Mouse (Mus musculus) hindbrain, embryonic 16.5 days (tissue): Measurements from ENCODE around the gene Pacs2. TPM values are rescaled to one million over a fixed set of nuclear protein-coding genes. Genes with fewer than 3 reads are reported as not detected.

ENCODE experiments used
- ATAC-seq: fragments of 200-750 bp; cut with Nextera tagmentation; 2 replicates; pipeline ENCODE4 v1.8.0; 2017; ENCODE audit warnings: moderate TSS enrichment, moderate library complexity
- H3K27ac ChIP-seq: fragments of 300-500 bp; sonication (generic); 2 replicates; pipeline ENCODE4 v1.5.1; 2014; ENCODE audit warnings: low read depth, mild to moderate bottlenecking, control low read depth, low read length, moderate library complexity
- H3K27me3 ChIP-seq: fragments of 300-500 bp; sonication (generic); replicated peaks from 2 replicates; pipeline ENCODE4 v1.6.1; 2014; ENCODE audit warnings: low read length; ENCODE audit not compliant: control insufficient read depth, insufficient read depth
- H3K36me3 ChIP-seq: fragments of 300-500 bp; sonication (generic); 2 replicates; pipeline ENCODE4 v1.6.1; 2014; ENCODE audit warnings: mild to moderate bottlenecking, low read length, moderate library complexity, mixed read lengths; ENCODE audit not compliant: control insufficient read depth, insufficient read depth
- H3K4me1 ChIP-seq: fragments of 300-500 bp; sonication (generic); 2 replicates; pipeline ENCODE4 v1.6.1; 2014; ENCODE audit warnings: low read depth, low read length; ENCODE audit not compliant: control insufficient read depth, insufficient read depth
- H3K4me2 ChIP-seq: fragments of 300-500 bp; sonication (generic); 2 replicates; pipeline ENCODE4 v1.6.1; 2014; ENCODE audit warnings: mild to moderate bottlenecking, low read length, control low read depth, moderate library complexity
- H3K4me3 ChIP-seq: fragments of 300-500 bp; sonication (generic); 2 replicates; pipeline ENCODE4 v1.5.1; 2014; ENCODE audit warnings: mild to moderate bottlenecking, low read length, control low read depth, moderate library complexity
- H3K9ac ChIP-seq: fragments of 300-500 bp; sonication (generic); 2 replicates; pipeline ENCODE4 v1.6.1; 2014; ENCODE audit warnings: low read depth, mild to moderate bottlenecking, control low read depth, low read length, moderate library complexity
- H3K9me3 ChIP-seq: fragments of 300-500 bp; sonication (generic); 2 replicates; pipeline ENCODE4 v1.6.1; 2014; ENCODE audit warnings: mild to moderate bottlenecking, low read length, moderate library complexity; ENCODE audit not compliant: control insufficient read depth
- WGBS: fragments of 180-500 bp; shearing (Covaris S2); extraction: QIAGEN DNeasy Blood & Tissue Kit; methylation state at CpG from one replicate; pipeline ENCODE4 v1.1.7; 2014; 5-methylcytosine and 5-hydroxymethylcytosine counted together
- polyA plus RNA-seq: library from polyadenylated mRNA; unstranded; fragments of >200 nt; fragmentation: Nextera tagmentation; extraction: Ambion mirVana; gene quantifications from 2 replicates; pipeline ENCODE4 v1.2.1, GENCODE M21; 2015

Gene Pacs2
- polyA plus RNA-seq, 1 experiment from 2014 or later = 20.4 TPM

GRCm38 (mm10) chr12:113030993-113031392 lies 16.7 kb downstream of the Pacs2 start:
- 86% methylated on average over 9 of the region's 9 CpGs for WGBS
- H3K27ac ChIP-seq = 0 out of 2 replicates have a peak overlapping the region, but pooled peaks have one; percentile 18
- no peak for ATAC-seq
- H3K4me3 ChIP-seq = no peak overlapping the region
- no peak overlapping the region for H3K9ac ChIP-seq
- no peak overlapping the region for H3K4me2 ChIP-seq
- H3K36me3 ChIP-seq = no peaks in the 10 kb centered on the region
- H3K9me3 ChIP-seq = no peaks in the 10 kb centered on the region
- peaks cover 27% of the 10 kb centered on the region for H3K4me1 ChIP-seq
- no peaks in the 10 kb centered on the region for H3K27me3 ChIP-seq

GRCm38 (mm10) chr12:113031441-113031840 lies 17.1 kb downstream of the Pacs2 start:
- Histone ChIP-seq H3K9me3 (no peaks in the 10 kb centered on the region), H3K4me1 (peaks cover 27% of the 10 kb centered on the region), H3K36me3 (no peaks in the 10 kb centered on the region), H3K4me3 (no peak overlapping the region), H3K27me3 (no peaks in the 10 kb centered on the region), H3K27ac (no peak overlapping the region), H3K4me2 (no peak overlapping the region), H3K9ac (no peak overlapping the region)
- WGBS = 90% methylated on average over 6 of the region's 6 CpGs
- ATAC-seq = no peak

GRCm38 (mm10) chr12:113032296-113033250 lies 18.3 kb downstream of the Pacs2 start:
- Histone ChIP-seq H3K27ac (peak overlapping the region; percentile 48; the same call in 1 of the 2 replicates), H3K4me1 (peaks cover 25% of the 10 kb centered on the region), H3K27me3 (no peaks in the 10 kb centered on the region), H3K9ac (peak overlapping the region; percentile 8; the same call in 1 of the 2 replicates), H3K36me3 (no peaks in the 10 kb centered on the region), H3K9me3 (no peaks in the 10 kb centered on the region), H3K4me2 (no peak overlapping the region), H3K4me3 (no peak overlapping the region)
- 57% methylated on average over 11 of the region's 11 CpGs for WGBS
- peak; percentile 54; the same call in 1 of the 2 replicates for ATAC-seq

- no peaks in the 10 kb centered on the region for H3K27me3 ChIP-seq
These were observed 20.8 kb downstream of the Pacs2 start for GRCm38 (mm10) chr12:113035093-113035492.

GRCm38 (mm10) chr12:113036996-113037395 lies 22.7 kb downstream of the Pacs2 start:
- H3K4me2 ChIP-seq = no peak overlapping the region
- H3K27ac ChIP-seq = no peak overlapping the region
- H3K9me3 ChIP-seq = no peaks in the 10 kb centered on the region
- WGBS = 91% methylated on average over 4 of the region's 4 CpGs
- no peak for ATAC-seq
- peaks cover 31% of the 10 kb centered on the region for H3K4me1 ChIP-seq
- H3K9ac ChIP-seq = no peak overlapping the region
- no peak overlapping the region for H3K4me3 ChIP-seq
- no peaks in the 10 kb centered on the region for H3K36me3 ChIP-seq
- H3K27me3 ChIP-seq = no peaks in the 10 kb centered on the region

More at GRCm38 (mm10) chr12:113035093-113035492, 20.8 kb downstream of the Pacs2 start:
- no peak overlapping the region for H3K4me3 ChIP-seq
- no peak overlapping the region for H3K9ac ChIP-seq
- no peak overlapping the region for H3K27ac ChIP-seq
- no peaks in the 10 kb centered on the region for H3K9me3 ChIP-seq
- peaks cover 14% of the 10 kb centered on the region for H3K4me1 ChIP-seq
- no peaks in the 10 kb centered on the region for H3K36me3 ChIP-seq
- no peak overlapping the region for H3K4me2 ChIP-seq
- 85% methylated on average over 2 of the region's 2 CpGs for WGBS
- no peak for ATAC-seq

GRCm38 (mm10) chr12:113038414-113038813 lies 24.1 kb downstream of the Pacs2 start:
- Histone ChIP-seq H3K9me3 (no peaks in the 10 kb centered on the region), H3K4me1 (peaks cover 20% of the 10 kb centered on the region), H3K36me3 (no peaks in the 10 kb centered on the region), H3K4me3 (no peak overlapping the region), H3K9ac (no peak overlapping the region), H3K4me2 (no peak overlapping the region), H3K27me3 (no peaks in the 10 kb centered on the region), H3K27ac (no peak overlapping the region)
- ATAC-seq = no peak
- WGBS = 96% methylated on average over 4 of the region's 4 CpGs

- no peaks in the 10 kb centered on the region for H3K27me3 ChIP-seq
- H3K4me3 ChIP-seq = no peak overlapping the region
- H3K27ac ChIP-seq = peak overlapping the region; percentile 80
- WGBS = 41% methylated on average over 15 of the region's 15 CpGs
- peaks cover 19% of the 10 kb centered on the region for H3K4me1 ChIP-seq
- H3K4me2 ChIP-seq = peak overlapping the region; percentile 32
- H3K9ac ChIP-seq = peak overlapping the region; percentile 25
- no peaks in the 10 kb centered on the region for H3K9me3 ChIP-seq
- peaks cover 14% of the 10 kb centered on the region for H3K36me3 ChIP-seq
- peak; percentile 90 for ATAC-seq
These were observed 27.5 kb downstream of the Pacs2 start for GRCm38 (mm10) chr12:113041481-113042439.

GRCm38 (mm10) chr12:113042543-113042942 lies 28.2 kb downstream of the Pacs2 start:
- peaks cover 19% of the 10 kb centered on the region for H3K36me3 ChIP-seq
- H3K4me2 ChIP-seq = no peak overlapping the region
- H3K9me3 ChIP-seq = no peaks in the 10 kb centered on the region
- H3K9ac ChIP-seq = no peak overlapping the region
- H3K4me1 ChIP-seq = peaks cover 19% of the 10 kb centered on the region
- H3K4me3 ChIP-seq = no peak overlapping the region
- ATAC-seq = no peak
- no peak overlapping the region for H3K27ac ChIP-seq
- H3K27me3 ChIP-seq = no peaks in the 10 kb centered on the region
- 85% methylated on average over 2 of the region's 2 CpGs for WGBS
